Mouse (Mus musculus) brain, adult 2 months (tissue): ENCODE measurements around the gene Shoc2.
A peak's percentile ranks its signal among the peaks of the same experiment; 100 is the strongest.
"Not testable (repeated sequence)": the region's sequence is repeated elsewhere in the genome, so short reads cannot be mapped to it uniquely, and the experiment has no call there.

Source experiments
- DNase-seq: peaks from one replicate; pipeline ENCODE4 v3.0.0; 2011; ENCODE audit warnings: low read depth, low spot score

Gene Shoc2

DNA sequence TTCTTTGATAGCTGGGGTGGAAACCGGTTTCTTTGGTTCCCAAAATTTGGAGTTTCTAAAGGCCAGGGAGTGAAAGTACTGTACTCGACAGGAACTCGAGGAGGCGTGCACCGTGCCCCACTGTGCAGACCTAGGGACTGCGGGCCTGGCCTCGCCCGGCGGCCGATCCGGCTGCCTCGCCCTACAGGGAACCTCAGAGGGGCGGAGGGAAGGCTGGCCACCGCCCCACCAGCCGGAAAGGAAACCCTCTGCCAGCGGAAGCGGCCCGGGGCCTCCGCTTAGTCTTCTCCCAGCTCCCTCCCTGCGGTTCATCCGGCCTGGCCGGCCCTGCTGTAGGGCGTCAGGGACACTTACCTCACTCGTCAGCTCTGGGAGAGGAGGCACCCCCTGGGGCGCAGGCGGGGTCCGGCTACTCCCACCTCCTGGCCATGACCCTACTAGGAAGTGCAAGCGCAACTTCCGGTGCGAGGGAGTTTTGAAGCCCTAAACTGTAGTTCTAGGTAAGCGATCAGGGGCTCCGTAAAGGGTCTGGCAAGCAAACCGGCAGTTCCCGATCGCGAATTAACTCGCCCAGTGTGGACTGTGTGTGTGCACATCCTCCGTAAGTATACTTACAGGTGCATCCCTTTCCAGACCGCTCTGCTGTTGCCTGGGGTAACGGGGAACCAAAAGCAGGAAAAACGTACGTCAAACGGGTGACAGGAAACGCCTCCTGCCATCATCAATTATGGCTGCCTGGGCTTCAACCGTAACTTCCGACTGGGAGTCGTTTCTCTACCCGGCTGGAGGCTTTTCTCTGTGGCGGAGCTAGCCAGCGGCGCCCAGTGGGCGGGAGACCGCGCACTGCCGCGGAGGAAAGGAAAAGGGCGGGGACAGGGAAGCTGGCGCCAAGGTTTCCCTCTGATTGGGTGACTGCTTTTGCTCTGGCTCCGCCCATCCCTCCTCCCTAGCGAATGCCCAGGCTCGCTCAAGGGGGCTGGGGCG lies at the start of gene Shoc2, which contains the start of gene Bbip1:
TSS of gene Shoc2 (plus strand) at position 505 of the 984 bp plus-strand sequence.
TSS of gene Bbip1 (minus strand) at position 826 of the 984 bp plus-strand sequence.
- DNase-seq: peak; percentile 100

DNA sequence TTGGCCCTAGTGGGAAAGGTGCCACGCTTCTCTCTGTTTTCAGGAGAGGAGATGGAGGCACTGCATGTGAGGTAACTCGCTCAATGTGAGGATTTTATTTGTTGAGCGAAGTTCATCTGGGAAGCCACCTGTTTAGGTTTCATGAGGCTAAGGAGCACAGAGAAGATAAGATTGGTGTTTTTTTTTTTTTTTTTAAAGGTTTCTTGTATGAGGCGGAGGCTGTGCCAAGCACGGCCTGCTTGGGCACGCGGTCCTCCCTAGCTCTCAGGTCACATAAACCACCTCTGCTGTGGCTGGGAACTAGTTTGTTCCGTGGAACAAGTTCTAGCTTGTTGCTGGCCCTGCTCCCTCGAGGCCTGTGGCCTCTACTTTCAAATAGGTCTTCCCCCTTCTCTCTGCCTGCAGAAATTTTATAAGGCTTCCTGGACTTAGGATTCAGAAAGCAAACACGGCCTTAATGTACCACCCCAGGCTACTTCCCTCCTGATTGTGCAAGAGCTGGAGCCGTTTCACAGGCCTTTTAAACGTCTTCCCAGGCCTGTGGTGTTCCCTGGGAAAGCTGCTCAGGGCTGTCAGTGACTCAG lies 49.5 kb upstream of the Shoc2 start:
- DNase-seq: no peak

GRCm38 (mm10) chr19:53898046-53898445 lies 46.1 kb upstream of the Shoc2 start:
- DNase-seq: peak; percentile 48

GRCm38 (mm10) chr19:53898498-53898897 lies 45.6 kb upstream of the Shoc2 start:
- DNase-seq: no peak

GRCm38 (mm10) chr19:53898970-53899900 lies 44.9 kb upstream of the Shoc2 start:
- DNase-seq: no peak

GRCm38 (mm10) chr19:53899941-53900610 lies 44.0 kb upstream of the Shoc2 start:
- no peak for DNase-seq

DNA sequence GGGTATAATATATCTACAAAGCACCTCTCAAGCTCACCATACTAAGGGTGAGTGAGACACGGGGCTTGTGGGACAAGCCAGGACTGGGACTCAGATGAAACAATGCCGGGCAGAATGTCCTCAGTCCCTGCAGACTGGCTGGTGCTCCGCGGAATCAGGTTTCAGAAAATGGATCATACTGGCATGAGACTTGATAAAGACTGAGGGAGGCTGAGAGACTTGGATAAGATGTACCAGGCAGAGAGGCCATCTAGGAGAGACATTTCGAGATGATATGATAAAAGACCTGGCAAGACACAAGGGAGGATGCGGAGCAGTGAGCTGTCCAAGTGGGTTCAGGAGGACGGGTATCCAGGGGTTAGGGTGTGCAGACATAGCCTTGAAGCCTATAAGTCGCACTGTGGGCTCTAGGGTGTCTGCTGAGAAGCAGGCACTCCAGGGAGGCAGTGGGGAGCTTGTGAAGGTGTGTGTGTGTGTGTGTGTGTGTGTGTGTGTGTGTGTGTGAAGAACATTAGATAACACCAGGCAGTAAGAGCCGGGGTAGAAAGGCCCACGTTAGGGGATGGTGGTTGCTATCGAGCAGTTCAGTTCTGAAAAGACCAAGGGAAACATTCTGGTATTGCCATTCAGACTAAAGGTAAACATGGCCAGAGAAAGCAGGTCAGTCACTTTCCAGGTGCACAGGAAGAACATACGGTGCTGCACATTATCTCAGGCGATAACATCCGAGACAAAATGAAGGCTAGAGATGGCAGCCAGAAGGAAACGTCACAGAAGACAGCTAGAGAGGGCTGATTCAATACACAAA lies 42.0 kb upstream of the Shoc2 start:
- no peak for DNase-seq

DNA sequence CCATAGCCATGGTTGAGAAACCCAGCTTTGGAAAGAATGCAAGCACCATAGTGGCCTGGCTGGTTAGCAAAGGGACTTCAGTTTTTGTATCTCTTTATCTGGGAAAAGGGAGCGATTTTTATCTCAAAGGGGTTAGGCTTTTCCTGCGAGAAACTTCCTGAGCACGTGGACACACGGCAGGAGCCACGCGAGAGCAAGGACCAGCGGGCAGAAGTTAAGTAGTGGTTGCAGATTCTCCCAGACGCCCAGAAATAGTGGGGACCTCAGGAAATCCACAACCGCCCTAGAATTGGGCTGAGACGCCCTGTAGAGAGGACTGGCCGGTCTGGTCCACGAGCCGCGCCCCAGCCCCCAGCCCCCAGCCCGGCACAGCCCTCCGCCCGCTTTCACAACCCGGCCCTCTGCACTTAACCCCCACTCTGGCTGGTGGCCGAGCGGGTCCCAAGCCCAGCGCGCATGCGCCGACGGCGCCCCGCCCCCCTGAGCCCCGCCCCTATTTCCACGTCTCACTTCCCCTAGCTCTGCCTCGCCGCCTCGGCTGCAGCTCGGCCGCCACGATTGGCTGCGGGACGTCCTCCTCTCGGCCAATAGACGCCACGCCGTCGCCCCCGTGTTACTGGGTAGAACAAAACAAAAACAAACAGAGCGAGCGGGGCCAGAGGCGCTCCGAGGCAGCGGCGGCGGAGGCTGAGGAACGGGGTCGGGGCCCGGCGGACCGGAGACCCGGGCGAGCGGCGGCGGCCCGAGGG lies 41.2 kb upstream of the Shoc2 start:
- DNase-seq: peak; percentile 99

GRCm38 (mm10) chr19:53903507-53904321 lies 40.4 kb upstream of the Shoc2 start:
- DNase-seq: peak; percentile 70

DNA sequence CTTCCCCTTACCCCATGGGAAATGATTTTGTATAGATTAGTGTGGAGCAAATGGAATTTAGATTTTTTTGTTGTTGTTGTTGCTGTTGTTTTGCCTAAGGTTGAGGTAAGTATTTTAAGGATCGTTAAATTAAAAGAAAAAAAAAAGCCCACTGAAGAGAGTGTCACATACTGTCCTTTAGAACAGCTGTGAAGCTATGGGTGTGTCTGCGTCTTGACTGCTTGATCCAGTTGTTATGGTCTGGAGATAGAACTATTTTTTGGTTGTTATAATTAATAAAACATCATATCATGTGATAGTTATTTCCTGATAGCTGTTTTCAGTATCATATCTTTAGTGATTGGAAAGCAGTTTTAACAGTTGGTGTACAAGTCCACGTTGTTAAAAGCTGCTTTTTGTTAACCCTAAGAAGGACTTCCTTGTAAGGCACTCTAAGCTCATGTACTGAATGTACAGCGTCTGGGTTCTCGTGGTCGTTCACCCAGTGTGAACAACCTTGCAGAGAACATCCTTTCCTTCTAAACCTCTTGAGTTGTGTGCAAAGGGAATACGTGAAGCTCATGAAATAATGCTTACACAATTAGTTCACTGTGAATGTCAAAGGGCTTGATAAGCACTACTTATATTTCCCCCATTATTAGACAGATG lies 39.1 kb upstream of the Shoc2 start:
- DNase-seq: no peak

DNA sequence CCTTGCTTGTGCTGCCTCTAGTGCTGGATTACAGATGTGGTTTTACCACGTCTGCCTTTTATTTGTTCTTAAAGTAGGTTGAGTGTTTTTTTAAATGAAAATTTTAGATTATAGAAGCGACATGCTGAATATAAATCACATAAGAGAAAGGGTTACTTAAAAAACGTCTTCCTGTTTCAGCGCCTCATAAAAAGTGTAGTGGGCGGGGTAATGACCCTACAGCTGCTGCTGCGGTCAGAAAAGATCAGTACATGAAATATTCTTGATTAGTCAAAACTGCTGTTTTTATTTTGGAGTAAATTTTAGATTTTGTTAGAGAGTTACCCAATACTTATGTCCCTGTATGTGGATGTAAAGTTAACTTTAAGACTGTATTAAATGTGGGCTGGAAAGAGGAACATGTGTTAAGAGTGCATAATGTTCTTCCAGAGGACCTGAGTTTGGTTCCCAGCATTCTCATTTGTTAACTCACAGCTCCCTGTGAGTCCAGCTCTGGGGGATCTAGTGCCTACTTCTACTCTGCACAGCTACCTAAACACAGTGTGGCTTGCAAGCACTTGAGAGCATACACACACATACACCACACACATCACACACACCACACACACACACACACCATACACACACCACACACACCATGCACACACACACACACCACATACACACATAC lies 37.9 kb upstream of the Shoc2 start:
- DNase-seq: no peak

- not testable (repeated sequence) for DNase-seq
Measured at GRCm38 (mm10) chr19:53906703-53907070, 37.4 kb upstream of the Shoc2 start.

GRCm38 (mm10) chr19:53914950-53915349 lies 29.2 kb upstream of the Shoc2 start:
- DNase-seq: no peak

GRCm38 (mm10) chr19:53919541-53919940 lies 24.6 kb upstream of the Shoc2 start:
- DNase-seq: no peak

DNA sequence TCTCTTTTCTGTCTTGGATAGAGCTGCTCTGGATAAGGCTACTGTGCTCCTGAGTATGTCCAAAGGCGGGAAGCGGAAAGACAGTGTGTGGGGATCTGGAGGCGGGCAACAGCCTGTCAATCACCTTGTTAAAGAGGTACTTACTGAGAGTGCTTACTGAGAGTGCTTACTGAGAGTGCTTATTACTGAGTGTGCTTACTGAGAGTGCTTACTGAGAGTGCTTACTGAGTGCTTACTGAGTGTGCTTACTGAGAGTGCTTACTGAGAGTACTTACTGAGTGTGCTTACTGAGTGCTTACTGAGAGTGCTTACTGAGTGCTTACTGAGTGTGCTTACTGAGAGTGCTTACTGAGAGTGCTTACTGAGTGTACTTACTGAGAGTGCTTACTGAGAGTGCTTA lies 22.1 kb upstream of the Shoc2 start:
- not testable (repeated sequence) for DNase-seq

DNA sequence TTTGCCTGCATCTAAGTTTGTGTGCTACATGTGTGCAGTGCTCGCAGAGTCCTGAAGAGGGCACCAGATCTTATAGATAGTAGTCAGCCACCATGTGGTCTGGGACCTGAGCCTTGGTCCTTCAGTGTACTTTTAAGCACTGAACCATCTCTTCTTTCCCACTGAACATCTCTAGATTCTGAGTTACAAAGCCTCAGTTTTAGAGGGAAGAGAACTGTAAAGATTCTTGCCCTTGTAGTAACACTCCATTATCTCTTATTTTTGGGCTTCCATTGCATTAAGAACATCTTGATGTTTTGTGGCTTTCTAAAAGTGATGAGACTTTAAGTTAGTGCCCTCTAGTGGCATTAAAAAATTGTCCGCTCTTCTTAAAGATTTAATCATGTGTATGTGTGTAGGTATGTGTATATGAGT lies 18.8 kb upstream of the Shoc2 start:
- DNase-seq: peak; percentile 68

GRCm38 (mm10) chr19:53926705-53927104 lies 17.4 kb upstream of the Shoc2 start:
- no peak for DNase-seq

- DNase-seq: no peak
Measured at GRCm38 (mm10) chr19:53929218-53929617, 14.9 kb upstream of the Shoc2 start.
